Mouse (Mus musculus) liver, embryonic 16.5 days (tissue): Measurements from ENCODE around the gene Prkag1. TPM values are rescaled to one million over a fixed set of nuclear protein-coding genes. Genes with fewer than 3 reads are reported as not detected.
"Not testable (repeated sequence)": the region's sequence is repeated elsewhere in the genome, so short reads cannot be mapped to it uniquely, and the experiment has no call there.

Experiments used
- ATAC-seq: fragments of 200-750 bp; cut with Nextera tagmentation; 2 replicates; pipeline ENCODE4 v1.8.0; 2017; ENCODE audit warnings: low read depth, mild to moderate bottlenecking, moderate number of reproducible peaks, moderate library complexity
- H3K27ac ChIP-seq: fragments of 300-500 bp; sonication (generic); 2 replicates; pipeline ENCODE4 v1.5.1; 2014; ENCODE audit warnings: mild to moderate bottlenecking, low read length
- H3K27me3 ChIP-seq: fragments of 300-500 bp; sonication (generic); 2 replicates; pipeline ENCODE4 v1.6.1; 2014; ENCODE audit warnings: low read depth, low read length, mixed read lengths; ENCODE audit not compliant: control insufficient read depth, insufficient read depth
- H3K36me3 ChIP-seq: fragments of 300-500 bp; sonication (generic); 2 replicates; pipeline ENCODE4 v1.6.1; 2014; ENCODE audit warnings: mild to moderate bottlenecking; ENCODE audit not compliant: control insufficient read depth, insufficient read depth
- H3K4me1 ChIP-seq: fragments of 300-500 bp; sonication (generic); 2 replicates; pipeline ENCODE4 v1.6.1; 2014; ENCODE audit warnings: low read depth, low read length, mixed read lengths; ENCODE audit not compliant: control insufficient read depth
- H3K4me2 ChIP-seq: fragments of 300-500 bp; sonication (generic); 2 replicates; pipeline ENCODE4 v1.6.1; 2014; ENCODE audit warnings: low read depth, low read length, mixed read lengths
- H3K4me3 ChIP-seq: fragments of 300-500 bp; sonication (generic); 2 replicates; pipeline ENCODE4 v1.5.1; 2014; ENCODE audit warnings: low read depth, mild to moderate bottlenecking, low read length
- H3K9ac ChIP-seq: fragments of 300-500 bp; sonication (generic); 2 replicates; pipeline ENCODE4 v1.6.1; 2014; ENCODE audit warnings: low read depth, low read length
- H3K9me3 ChIP-seq: fragments of 300-500 bp; sonication (generic); replicated peaks from 2 replicates; pipeline ENCODE4 v1.6.1; 2016; ENCODE audit warnings: low read length; ENCODE audit not compliant: control insufficient read depth
- WGBS: fragments of 180-500 bp; shearing (Covaris S2); extraction: QIAGEN DNeasy Blood & Tissue Kit; methylation state at CpG from one replicate; pipeline ENCODE4 v1.1.7; 2014; ENCODE audit not compliant: insufficient replicate concordance; 5-methylcytosine and 5-hydroxymethylcytosine counted together
- polyA plus RNA-seq: library from polyadenylated mRNA; unstranded; fragments of >200 nt; fragmentation: Nextera tagmentation; extraction: Ambion mirVana; gene quantifications from 2 replicates; pipeline ENCODE4 v1.2.1, GENCODE M21; 2015

Prkag1 gene
- polyA plus RNA-seq, 1 experiment from 2014 or later, result 86.8 TPM

- Histone ChIP-seq H3K9ac (no peak overlapping the region), H3K4me2 (no peak overlapping the region), H3K9me3 (no peaks in the 10 kb centered on the region), H3K27me3 (peaks cover 22% of the 10 kb centered on the region), H3K4me1 (peaks cover 1% of the 10 kb centered on the region), H3K27ac (no peak overlapping the region), H3K36me3 (peaks cover 45% of the 10 kb centered on the region), H3K4me3 (no peak overlapping the region)
- 75% methylated on average over 20 of the region's 20 CpGs for WGBS
- ATAC-seq, result no peak
These were observed 18.4 kb downstream of the Prkag1 start for GRCm38 (mm10) chr15:98812741-98813424.

- H3K27ac ChIP-seq, H3K9ac ChIP-seq, H3K4me3 ChIP-seq, ATAC-seq, H3K9me3 ChIP-seq, H3K4me2 ChIP-seq: not testable (repeated sequence)
- peaks cover 31% of the 10 kb centered on the region for H3K36me3 ChIP-seq
- peaks cover 25% of the 10 kb centered on the region for H3K4me1 ChIP-seq
- WGBS, result 59% methylated on average over 6 of the region's 6 CpGs
- peaks cover 48% of the 10 kb centered on the region for H3K27me3 ChIP-seq
These were observed 21.1 kb downstream of the Prkag1 start for GRCm38 (mm10) chr15:98810212-98810611.

- Histone ChIP-seq H3K27me3 (peaks cover 57% of the 10 kb centered on the region), H3K36me3 (peaks cover 25% of the 10 kb centered on the region), H3K9me3 (no peaks in the 10 kb centered on the region), H3K27ac (no peak within 1 kb of the TSS), H3K4me2 (no peak within 1 kb of the TSS), H3K9ac (no peak within 1 kb of the TSS), H3K4me1 (peaks cover 25% of the 10 kb centered on the region), H3K4me3 (no peak within 1 kb of the TSS)
- 71% methylated on average over 3 of the region's 3 CpGs for WGBS
- ATAC-seq, result no peak
These were observed 21.9 kb downstream of the Prkag1 start, which contains the start of gene Ddn for GRCm38 (mm10) chr15:98809390-98809789. Ddn (minus strand) TSS chr15:98809490.

- H3K4me3 ChIP-seq, result no peak overlapping the region
- H3K27ac ChIP-seq, result no peak overlapping the region
- H3K4me2 ChIP-seq, result no peak overlapping the region
- no peak for ATAC-seq
- H3K9ac ChIP-seq, result no peak overlapping the region
- H3K9me3 ChIP-seq, result no peaks in the 10 kb centered on the region
- H3K27me3 ChIP-seq, result peaks cover 64% of the 10 kb centered on the region
- peaks cover 28% of the 10 kb centered on the region for H3K4me1 ChIP-seq
- WGBS, result 12% methylated on average over 6 of the region's 6 CpGs
- H3K36me3 ChIP-seq, result peaks cover 19% of the 10 kb centered on the region
These were observed 22.6 kb downstream of the Prkag1 start for GRCm38 (mm10) chr15:98808651-98809134.

GRCm38 (mm10) chr15:98807895-98808650 is 23.2 kb downstream of the Prkag1 start:
- WGBS, result 2% methylated on average over 34 of the region's 34 CpGs
- H3K4me2 ChIP-seq, result peak overlapping the region; percentile 39
- no peaks in the 10 kb centered on the region for H3K9me3 ChIP-seq
- no peak for ATAC-seq
- peak overlapping the region; percentile 35 for H3K4me3 ChIP-seq
- no peak overlapping the region for H3K27ac ChIP-seq
- H3K9ac ChIP-seq, result no peak overlapping the region
- peaks cover 28% of the 10 kb centered on the region for H3K4me1 ChIP-seq
- H3K27me3 ChIP-seq, result peaks cover 70% of the 10 kb centered on the region
- peaks cover 13% of the 10 kb centered on the region for H3K36me3 ChIP-seq

GRCm38 (mm10) chr15:98806809-98807770 is 24.2 kb downstream of the Prkag1 start:
- peaks cover 28% of the 10 kb centered on the region for H3K4me1 ChIP-seq

GRCm38 (mm10) chr15:98806071-98806808 is 25.1 kb downstream of the Prkag1 start:
- H3K36me3 ChIP-seq, result peaks cover 6% of the 10 kb centered on the region
- no peak overlapping the region for H3K27ac ChIP-seq
- ATAC-seq, result no peak
- H3K9ac ChIP-seq, result no peak overlapping the region
- no peaks in the 10 kb centered on the region for H3K9me3 ChIP-seq
- H3K27me3 ChIP-seq, result peaks cover 88% of the 10 kb centered on the region
- WGBS, result 9% methylated on average over 30 of the region's 30 CpGs
- H3K4me3 ChIP-seq, result peak overlapping the region; percentile 48
- peaks cover 28% of the 10 kb centered on the region for H3K4me1 ChIP-seq
- H3K4me2 ChIP-seq, result peak overlapping the region; percentile 62

More at GRCm38 (mm10) chr15:98806809-98807770, 24.2 kb downstream of the Prkag1 start:
- Histone ChIP-seq H3K9me3 (no peaks in the 10 kb centered on the region), H3K36me3 (peaks cover 7% of the 10 kb centered on the region), H3K4me2 (peak overlapping the region; percentile 56), H3K4me3 (peak overlapping the region; percentile 48), H3K9ac (0 out of 2 replicates have a peak overlapping the region, but pooled peaks have one; percentile 16), H3K27ac (no peak overlapping the region), H3K27me3 (peaks cover 80% of the 10 kb centered on the region)
- peak; percentile 48; the same call in 1 of the 2 replicates for ATAC-seq
- WGBS, result 2% methylated on average over 58 of the region's 58 CpGs
